Mouse (Mus musculus) testis, adult 2 months (tissue): ENCODE data around the gene Oprl1.

ENCODE experiments used
- CTCF ChIP-seq: fragments of 200-500 bp; IDR thresholded peaks from 2 replicates; pipeline ENCODE4 v1.5.1; 2012; ENCODE audit warnings: low read depth, mild to moderate bottlenecking, inconsistent platforms, low read length, moderate library complexity; ENCODE audit not compliant: control insufficient read depth, insufficient read depth, insufficient replicate concordance
- POLR2A ChIP-seq: fragments of 200-500 bp; IDR thresholded peaks from 2 replicates; pipeline ENCODE4 v1.6.1; 2012; ENCODE audit warnings: low read depth, mild to moderate bottlenecking, inconsistent platforms, low read length, moderate library complexity; ENCODE audit not compliant: control insufficient read depth

DNA sequence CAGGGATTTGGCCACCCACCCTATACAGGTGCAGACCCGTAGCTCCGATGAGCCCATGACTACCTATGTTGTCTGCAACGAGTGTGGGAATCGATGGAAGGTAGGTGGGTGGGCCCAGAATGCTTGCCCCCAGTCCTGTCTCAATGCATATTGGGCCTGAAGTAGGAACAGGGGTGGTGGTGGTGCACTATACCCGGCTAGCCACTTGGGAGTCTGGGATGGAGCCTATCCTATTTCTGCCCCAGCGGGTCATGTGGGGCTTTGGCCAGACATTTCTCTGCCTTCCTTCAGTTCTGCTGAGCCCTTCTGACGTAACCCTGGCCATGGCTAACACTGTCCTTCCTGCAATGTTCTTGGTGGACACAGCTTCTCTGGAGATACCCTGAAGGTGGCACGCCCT, 27.2 kb upstream of the Oprl1 start:
- TF ChIP-seq POLR2A (no peak), CTCF (no peak)
